11 mouse cellular contexts compared by ENCODE assay signal in the genomic region with DNA sequence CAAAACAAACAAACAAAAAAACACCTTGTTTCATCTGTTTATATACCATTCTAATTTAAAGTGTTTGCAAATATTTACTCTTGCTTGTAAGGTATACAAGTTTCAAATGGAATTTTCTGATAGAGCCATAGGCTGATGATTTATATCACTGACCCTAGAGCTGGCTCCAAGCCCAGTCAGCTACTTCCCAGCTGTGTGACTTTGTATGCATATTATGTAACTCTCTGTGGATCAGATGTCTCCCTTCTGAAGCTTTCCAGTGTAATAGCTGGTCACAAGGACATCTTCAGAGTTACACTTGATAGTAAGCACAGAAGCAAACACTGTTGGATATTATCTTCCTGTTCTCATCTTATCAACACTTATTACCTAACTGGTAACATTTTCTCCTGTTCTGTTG.
DNase-seq lines count a peak whose midpoint lies in the region; ATAC-seq and TF ChIP-seq lines count a peak whose summit lies in the region.
"Had no signal": no experiment of that assay in that cellular context is flagged by ENCODE, and none has a peak within 500 bp of the region (broad histone marks: within the 10 kb centered on the region; RNA-seq: fewer than 3 reads in every experiment).

No protein-coding gene starts in this region.

- TF ChIP-seq EP300 in stomach, postnatal 0 days (optimal IDR thresholded peaks at IDR 0.05): no peak

- no peak overlapping the region for H3K4me2 ChIP-seq in midbrain, embryonic 14.5 days (ENCODE audit: low read length)
- H3K4me2 ChIP-seq in midbrain, postnatal 0 days (ENCODE audit: low read depth, low read length, poor library complexity, severe bottlenecking): no peak overlapping the region
- H3K4me2 ChIP-seq in stomach, postnatal 0 days (replicated peaks; ENCODE audit: low read depth): no peak overlapping the region
- H3K4me2 ChIP-seq: limb, embryonic 15.5 days had no signal

- no peaks in the 10 kb centered on the region for H3K27me3 ChIP-seq in midbrain, embryonic 14.5 days (ENCODE audit: control insufficient read depth, insufficient read depth, low read length)
- H3K27me3 ChIP-seq in midbrain, postnatal 0 days (ENCODE audit: insufficient read depth, low read length): no peaks in the 10 kb centered on the region
- no peaks in the 10 kb centered on the region for H3K27me3 ChIP-seq in stomach, postnatal 0 days (ENCODE audit: control insufficient read depth, insufficient read depth, low read length)
- H3K27me3 ChIP-seq: limb, embryonic 15.5 days had no signal

- no peak for ATAC-seq in midbrain, embryonic 14.5 days (ENCODE audit: low FRiP score, low TSS enrichment)
- no peak for ATAC-seq in midbrain, postnatal 0 days (ENCODE audit: low FRiP score)
- ATAC-seq in stomach, postnatal 0 days (ENCODE audit: low FRiP score, low TSS enrichment): peak; percentile 49; the same call in 1 of the 2 replicates
- no peak for ATAC-seq in megakaryocyte-erythroid progenitor cell, adult 5-6 weeks (replicated peaks; ENCODE audit: low FRiP score, low TSS enrichment, poor library complexity, severe bottlenecking)
- ATAC-seq: hindbrain, embryonic 16.5 days; Patski had no signal

- H3K9me3 ChIP-seq in midbrain, embryonic 14.5 days (ENCODE audit: control insufficient read depth, low read length): no peaks in the 10 kb centered on the region
- H3K9me3 ChIP-seq in midbrain, postnatal 0 days (ENCODE audit: low read length): no peaks in the 10 kb centered on the region
- H3K9me3 ChIP-seq in stomach, postnatal 0 days (ENCODE audit: control insufficient read depth, low read length): no peaks in the 10 kb centered on the region
- H3K9me3 ChIP-seq: limb, embryonic 15.5 days had no signal

- no peak for TF ChIP-seq CTCF in midbrain, postnatal 0 days (IDR thresholded peaks at IDR 0.05)
- no peak for TF ChIP-seq CTCF in stomach, postnatal 0 days (IDR thresholded peaks at IDR 0.05; ENCODE audit: low read depth)

- H3K27ac ChIP-seq in midbrain, embryonic 14.5 days (replicated peaks; ENCODE audit: low read depth, low read length): no peak overlapping the region
- no peak overlapping the region for H3K27ac ChIP-seq in midbrain, postnatal 0 days (ENCODE audit: low read depth, low read length)
- no peak overlapping the region for H3K27ac ChIP-seq in stomach, postnatal 0 days (replicated peaks)
- H3K27ac ChIP-seq: limb, embryonic 15.5 days had no signal

- no peak overlapping the region for H3K4me3 ChIP-seq in midbrain, embryonic 14.5 days (replicated peaks; ENCODE audit: low read depth, low read length)
- H3K4me3 ChIP-seq in midbrain, postnatal 0 days (ENCODE audit: low read depth, low read length): no peak overlapping the region
- no peak overlapping the region for H3K4me3 ChIP-seq in stomach, postnatal 0 days (ENCODE audit: low read depth, low read length)
- H3K4me3 ChIP-seq: limb, embryonic 15.5 days had no signal

- H3K36me3 ChIP-seq in midbrain, embryonic 14.5 days (ENCODE audit: control insufficient read depth, insufficient read depth, low read length): no peaks in the 10 kb centered on the region
- no peaks in the 10 kb centered on the region for H3K36me3 ChIP-seq in midbrain, postnatal 0 days (ENCODE audit: insufficient read depth, low read length)
- no peaks in the 10 kb centered on the region for H3K36me3 ChIP-seq in stomach, postnatal 0 days (ENCODE audit: control insufficient read depth, insufficient read depth, low read length)
- H3K36me3 ChIP-seq: limb, embryonic 15.5 days had no signal

- H3K9ac ChIP-seq in midbrain, embryonic 14.5 days (replicated peaks; ENCODE audit: low read length): no peak overlapping the region
- H3K9ac ChIP-seq in midbrain, postnatal 0 days (replicated peaks; ENCODE audit: low read length, poor library complexity, severe bottlenecking): no peak overlapping the region
- H3K9ac ChIP-seq in stomach, postnatal 0 days (ENCODE audit: low read length): no peak overlapping the region
- H3K9ac ChIP-seq: limb, embryonic 15.5 days had no signal

- peak; percentile 8 for DNase-seq in midbrain, embryonic 14.5 days
- DNase-seq in midbrain, postnatal 0 days (ENCODE audit: low spot score): no peak
- peak; percentile 27 for DNase-seq in brain, adult 2 months (ENCODE audit: low read depth, low spot score)
- DNase-seq in kidney, postnatal 25 days: peak; percentile 45 to 51
- DNase-seq in stomach, postnatal 0 days (ENCODE audit: low spot score): no peak
- no peak for DNase-seq in urinary bladder, postnatal 4 days (ENCODE audit: low spot score in 2 of 2)
- DNase-seq: thymus, postnatal 36 days had no signal

- no peaks in the 10 kb centered on the region for H3K4me1 ChIP-seq in midbrain, embryonic 14.5 days (ENCODE audit: control insufficient read depth, insufficient read depth, low read length)
- H3K4me1 ChIP-seq in midbrain, postnatal 0 days (ENCODE audit: insufficient read depth, low read length): no peaks in the 10 kb centered on the region
- no peaks in the 10 kb centered on the region for H3K4me1 ChIP-seq in stomach, postnatal 0 days (replicated peaks; ENCODE audit: control insufficient read depth, insufficient read depth)
- H3K4me1 ChIP-seq: limb, embryonic 15.5 days had no signal

Comparison
In these comparisons a context has a peak if more than half of its experiments do, and no peak if none do; other contexts are left out.
1. DNase-seq: peak in midbrain, embryonic 14.5 days (single experiment), brain, adult 2 months (single experiment) and kidney, postnatal 25 days (2 of 2); none in midbrain, postnatal 0 days (single experiment), stomach, postnatal 0 days (single experiment) and urinary bladder, postnatal 4 days (0 of 2).